Mouse (Mus musculus): Measurements from ENCODE around the gene Adam23. TPM values are rescaled to one million over a fixed set of nuclear protein-coding genes. Genes with fewer than 3 reads are reported as not detected.
A peak's percentile ranks its signal among the peaks of the same experiment; 100 is the strongest.

Gene Adam23
- polyA plus RNA-seq, 2 experiments, result 4.3 to 7.9 TPM

- Histone ChIP-seq H3K36me3 (ENCODE audit: control insufficient read depth, insufficient read depth, low read length) (no peaks in the 10 kb centered on the region), H3K4me1 (ENCODE audit: control insufficient read depth, insufficient read depth, low read length) (no peaks in the 10 kb centered on the region), H3K4me2 (replicated peaks; ENCODE audit: low read depth, low read length, severe bottlenecking) (no peak overlapping the region), H3K9ac (ENCODE audit: low read depth, low read length, severe bottlenecking) (no peak overlapping the region), H3K27ac (replicated peaks; ENCODE audit: low read depth, low read length) (no peak overlapping the region), H3K27me3 (ENCODE audit: control insufficient read depth, insufficient read depth, low read length) (no peaks in the 10 kb centered on the region), H3K4me3 (replicated peaks; ENCODE audit: low read length) (no peak overlapping the region), H3K9me3 (ENCODE audit: control insufficient read depth, low read length) (no peaks in the 10 kb centered on the region)
- ATAC-seq (ENCODE audit: low FRiP score, low read depth) (no peak), DNase-seq (ENCODE audit: low spot score) (no peak)
- 59% methylated on average over 6 of the region's 6 CpGs for WGBS
- TF ChIP-seq POLR2A (IDR thresholded peaks at IDR 0.05; ENCODE audit: borderline replicate concordance, extremely low read depth, insufficient read depth, insufficient read length), result no peak
These were observed 88.7 kb downstream of the Adam23 start for GRCm38 (mm10) chr1:63534271-63534827.

GRCm38 (mm10) chr1:63539884-63540613, 94.4 kb downstream of the Adam23 start:
- H3K4me2 ChIP-seq (replicated peaks; ENCODE audit: low read depth, low read length, severe bottlenecking), result no peak overlapping the region; the same call in 1 of the 2 replicates

DNA sequence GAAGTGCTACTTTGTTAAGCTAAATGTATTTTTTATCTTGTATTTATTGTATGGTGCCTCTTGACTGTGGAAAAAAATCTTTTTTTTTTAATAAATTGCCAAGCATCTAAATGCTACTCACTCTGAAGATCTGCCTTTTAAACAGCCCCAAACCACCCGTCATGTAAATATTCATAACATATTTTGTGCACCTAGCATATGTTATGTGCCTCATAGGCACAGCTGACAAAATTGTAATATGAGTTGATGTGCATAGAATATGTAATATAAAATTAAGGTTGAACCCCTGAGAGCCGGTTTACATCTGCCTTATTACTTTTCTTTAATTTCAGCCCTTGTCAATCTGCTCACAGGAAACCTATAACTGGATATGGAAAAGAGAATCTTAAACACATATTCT, 98.4 kb downstream of the Adam23 start:
- no peaks in the 10 kb centered on the region for H3K27me3 ChIP-seq (ENCODE audit: control insufficient read depth, insufficient read depth, low read length)
- no peaks in the 10 kb centered on the region for H3K4me1 ChIP-seq (ENCODE audit: control insufficient read depth, insufficient read depth, low read length)
- H3K4me3 ChIP-seq (replicated peaks; ENCODE audit: low read length), result no peak overlapping the region
- no peak for ATAC-seq (ENCODE audit: low FRiP score, low read depth)
- no peak for TF ChIP-seq POLR2A (IDR thresholded peaks at IDR 0.05; ENCODE audit: borderline replicate concordance, extremely low read depth, insufficient read depth, insufficient read length)
- no peaks in the 10 kb centered on the region for H3K9me3 ChIP-seq (ENCODE audit: control insufficient read depth, low read length)
- no peak for DNase-seq (ENCODE audit: low spot score)
- no peak overlapping the region for H3K4me2 ChIP-seq (replicated peaks; ENCODE audit: low read depth, low read length, severe bottlenecking)
- no peak overlapping the region for H3K9ac ChIP-seq (ENCODE audit: low read depth, low read length, severe bottlenecking)
- no peak overlapping the region for H3K27ac ChIP-seq (replicated peaks; ENCODE audit: low read depth, low read length)
- no peaks in the 10 kb centered on the region for H3K36me3 ChIP-seq (ENCODE audit: control insufficient read depth, insufficient read depth, low read length)
- 69% methylated on average over 2 of the region's 2 CpGs for WGBS

More at GRCm38 (mm10) chr1:63539884-63540613, 94.4 kb downstream of the Adam23 start:
- H3K4me3 ChIP-seq (replicated peaks; ENCODE audit: low read length), result no peak overlapping the region
- no peaks in the 10 kb centered on the region for H3K27me3 ChIP-seq (ENCODE audit: control insufficient read depth, insufficient read depth, low read length)
- no peaks in the 10 kb centered on the region for H3K4me1 ChIP-seq (ENCODE audit: control insufficient read depth, insufficient read depth, low read length)
- H3K27ac ChIP-seq (replicated peaks; ENCODE audit: low read depth, low read length), result no peak overlapping the region
- no peaks in the 10 kb centered on the region for H3K36me3 ChIP-seq (ENCODE audit: control insufficient read depth, insufficient read depth, low read length)
- no peak overlapping the region for H3K9ac ChIP-seq (ENCODE audit: low read depth, low read length, severe bottlenecking)
- no peaks in the 10 kb centered on the region for H3K9me3 ChIP-seq (ENCODE audit: control insufficient read depth, low read length)
- WGBS, result 43% methylated on average over 14 of the region's 14 CpGs
- ATAC-seq (ENCODE audit: low FRiP score, low read depth), result no peak
- no peak for DNase-seq (ENCODE audit: low spot score)
- no peak for TF ChIP-seq POLR2A (IDR thresholded peaks at IDR 0.05; ENCODE audit: borderline replicate concordance, extremely low read depth, insufficient read depth, insufficient read length)

DNA sequence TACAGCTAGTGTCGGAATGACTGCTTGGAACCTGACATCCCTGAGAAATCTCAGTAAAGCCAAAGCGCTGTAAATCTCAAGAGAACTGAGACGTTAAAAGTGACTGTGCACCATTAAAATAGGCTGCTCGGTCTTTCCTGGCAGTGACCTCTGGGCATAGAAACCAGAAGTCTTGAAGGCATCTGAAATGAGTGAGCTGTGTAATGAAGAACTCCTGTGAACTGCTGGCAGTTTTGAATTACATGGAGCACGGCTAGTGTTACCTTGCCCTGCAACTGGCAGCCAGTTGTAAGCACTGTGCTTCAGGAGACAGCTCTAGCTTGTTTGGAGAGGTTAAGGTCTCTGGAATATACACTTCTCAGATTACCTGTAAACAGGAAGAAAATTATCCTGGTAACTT, 107.3 kb downstream of the Adam23 start:
- Histone ChIP-seq H3K9ac (ENCODE audit: low read depth, low read length, severe bottlenecking) (no peak overlapping the region), H3K9me3 (ENCODE audit: control insufficient read depth, low read length) (no peaks in the 10 kb centered on the region), H3K4me1 (ENCODE audit: control insufficient read depth, insufficient read depth, low read length) (peaks cover 9% of the 10 kb centered on the region; the same call in 1 of the 2 replicates), H3K27ac (replicated peaks; ENCODE audit: low read depth, low read length) (0 out of 2 replicates have a peak overlapping the region, but pooled peaks have one; percentile 38), H3K4me3 (replicated peaks; ENCODE audit: low read length) (no peak overlapping the region), H3K4me2 (replicated peaks; ENCODE audit: low read depth, low read length, severe bottlenecking) (no peak overlapping the region), H3K27me3 (ENCODE audit: control insufficient read depth, insufficient read depth, low read length) (no peaks in the 10 kb centered on the region), H3K36me3 (ENCODE audit: control insufficient read depth, insufficient read depth, low read length) (no peaks in the 10 kb centered on the region)
- ATAC-seq (ENCODE audit: low FRiP score, low read depth), result peak; percentile 60; the same call in 1 of the 2 replicates
- TF ChIP-seq POLR2A (IDR thresholded peaks at IDR 0.05; ENCODE audit: borderline replicate concordance, extremely low read depth, insufficient read depth, insufficient read length), result no peak
- 13% methylated on average over 5 of the region's 5 CpGs for WGBS
- peak; percentile 11 for DNase-seq (ENCODE audit: low spot score)

- no peak for ATAC-seq (ENCODE audit: low FRiP score, low read depth)
- no peak for DNase-seq (ENCODE audit: low spot score)
- 0 out of 2 replicates have a peak, but pooled peaks cover 2% of the 10 kb centered on the region for H3K4me1 ChIP-seq (ENCODE audit: control insufficient read depth, insufficient read depth, low read length)
- H3K9me3 ChIP-seq (ENCODE audit: control insufficient read depth, low read length), result no peaks in the 10 kb centered on the region
- no peak for TF ChIP-seq POLR2A (IDR thresholded peaks at IDR 0.05; ENCODE audit: borderline replicate concordance, extremely low read depth, insufficient read depth, insufficient read length)
- 61% methylated on average over 4 of the region's 4 CpGs for WGBS
- no peak overlapping the region for H3K4me2 ChIP-seq (replicated peaks; ENCODE audit: low read depth, low read length, severe bottlenecking)
- H3K27me3 ChIP-seq (ENCODE audit: control insufficient read depth, insufficient read depth, low read length), result no peaks in the 10 kb centered on the region
- H3K27ac ChIP-seq (replicated peaks; ENCODE audit: low read depth, low read length), result no peak overlapping the region
- H3K9ac ChIP-seq (ENCODE audit: low read depth, low read length, severe bottlenecking), result no peak overlapping the region
- H3K4me3 ChIP-seq (replicated peaks; ENCODE audit: low read length), result no peak overlapping the region
- no peaks in the 10 kb centered on the region for H3K36me3 ChIP-seq (ENCODE audit: control insufficient read depth, insufficient read depth, low read length)
These were observed 116.3 kb downstream of the Adam23 start for GRCm38 (mm10) chr1:63561772-63562520.

Measured in limb, embryonic 14.5 days (tissue).